Mouse (Mus musculus): ENCODE measurements around the gene Myh2. TPM values are rescaled to one million over a fixed set of nuclear protein-coding genes. Genes with fewer than 3 reads are reported as not detected.

The Myh2 gene
- total RNA-seq, 4 experiments from 2014 or later, result not detected

Other genes starting within 250 kb of the Myh2 start
- not detected for gene Tmem238l, start 214.4 kb upstream of the Myh2 start, total RNA-seq (2022)
- 10 to 100 TPM in 1 of 4 experiments, 1 to 10 TPM in 3; 8.1 to 10.0 (median 9.4) TPM for gene Tmem220, start 145.9 kb upstream of the Myh2 start, total RNA-seq (2022)
- gene Adprm, start 118.4 kb upstream of the Myh2 start, total RNA-seq (2022), result 10 to 100 TPM; 23.4 to 37.2 (median 30.9) TPM
- gene Sco1, start 118.4 kb upstream of the Myh2 start, total RNA-seq (2022), result 10 to 100 TPM; 20.1 to 26.5 (median 21.6) TPM
- gene Myh3, start 92.7 kb upstream of the Myh2 start, total RNA-seq (2022), result under 1 TPM in 3 of 4 experiments, not detected in 1; 0.05 to 0.17 (median 0.09) TPM
- gene Myh1, start 29.0 kb downstream of the Myh2 start, total RNA-seq (2022), result under 1 TPM in 3 of 4 experiments, not detected in 1; 0.17 to 0.35 (median 0.25) TPM
- gene Myh4, start 67.0 kb downstream of the Myh2 start, total RNA-seq (2022), result not detected
- gene Myh8, start 106.1 kb downstream of the Myh2 start, total RNA-seq (2022), result not detected
- under 1 TPM in 1 of 4 experiments, not detected in 3; 0.03 TPM for gene Myh13, start 150.6 kb downstream of the Myh2 start, total RNA-seq (2022)